Mouse (Mus musculus) intestine, embryonic 15.5 days (tissue): ENCODE measurements around the gene Shq1. TPM values are rescaled to one million over a fixed set of nuclear protein-coding genes. Genes with fewer than 3 reads are reported as not detected.

ENCODE experiments used
- ATAC-seq: fragments of 200-750 bp; cut with Nextera tagmentation; 2 replicates; pipeline ENCODE4 v1.8.0; 2017; ENCODE audit warnings: moderate TSS enrichment, moderate library complexity
- H3K27ac ChIP-seq: fragments of 300-500 bp; sonication (generic); 2 replicates; pipeline ENCODE4 v1.5.1; 2015; ENCODE audit warnings: mild to moderate bottlenecking, inconsistent platforms
- H3K27me3 ChIP-seq: fragments of 300-500 bp; sonication (generic); replicated peaks from 2 replicates; pipeline ENCODE4 v1.6.1; 2015; ENCODE audit warnings: inconsistent platforms
- H3K36me3 ChIP-seq: fragments of 300-500 bp; sonication (generic); 2 replicates; pipeline ENCODE4 v1.6.1; 2015; ENCODE audit warnings: inconsistent platforms
- H3K4me1 ChIP-seq: fragments of 300-500 bp; sonication (generic); replicated peaks from 2 replicates; pipeline ENCODE4 v1.6.1; 2015; ENCODE audit warnings: inconsistent platforms
- H3K4me2 ChIP-seq: fragments of 300-500 bp; sonication (generic); replicated peaks from 2 replicates; pipeline ENCODE4 v1.6.1; 2015; ENCODE audit warnings: mild to moderate bottlenecking, inconsistent platforms
- H3K4me3 ChIP-seq: fragments of 300-500 bp; sonication (generic); replicated peaks from 2 replicates; pipeline ENCODE4 v1.5.1; 2015; ENCODE audit warnings: inconsistent platforms
- H3K9ac ChIP-seq: fragments of 300-500 bp; sonication (generic); 2 replicates; pipeline ENCODE4 v1.6.1; 2015; ENCODE audit warnings: inconsistent platforms
- H3K9me3 ChIP-seq: fragments of 300-500 bp; sonication (generic); 2 replicates; pipeline ENCODE4 v1.6.1; 2016; ENCODE audit warnings: inconsistent platforms
- WGBS: fragments of 180-500 bp; shearing (Covaris S2); methylation state at CpG from one replicate; pipeline ENCODE4 v1.1.7; 2015; 5-methylcytosine and 5-hydroxymethylcytosine counted together
- polyA plus RNA-seq: library from polyadenylated mRNA; unstranded; fragments of >200 nt; fragmentation: Nextera tagmentation; extraction: Ambion mirVana; gene quantifications from 2 replicates; pipeline ENCODE4 v1.2.1, GENCODE M21; 2015

Shq1 gene
- 16.8 and 18.2 TPM in 2 replicates for polyA plus RNA-seq

DNA sequence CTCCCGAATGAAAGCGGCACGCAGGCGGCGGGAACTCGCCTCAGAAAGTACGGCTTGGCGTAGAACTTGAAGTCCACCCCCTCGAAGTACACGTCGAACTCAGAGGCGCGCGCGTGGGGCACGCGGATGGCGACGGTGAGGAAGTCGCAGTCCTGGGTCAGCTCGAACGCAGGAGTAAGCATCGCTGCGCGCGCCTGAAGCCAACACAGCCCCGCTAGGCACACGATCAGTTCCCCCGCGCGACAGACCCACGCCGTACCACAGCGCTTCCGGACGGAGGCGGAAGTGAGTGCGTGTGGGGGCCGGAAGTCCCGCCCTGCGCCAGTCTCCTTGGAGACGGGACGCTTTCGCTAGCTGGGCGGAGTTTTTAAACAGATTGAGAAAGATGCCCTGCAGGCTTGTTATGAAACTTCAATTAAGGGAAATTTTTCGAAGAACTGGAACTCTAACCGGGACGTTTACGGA lies at the start of gene Shq1:
TSS of gene Shq1 (minus strand) at position 278 of the 465 bp plus-strand sequence.
- H3K9ac ChIP-seq: peak within 1 kb of the TSS; percentile 69
- WGBS: 0% methylated on average over 49 of the region's 49 CpGs
- peak within 1 kb of the TSS; percentile 90 for H3K4me3 ChIP-seq
- H3K4me2 ChIP-seq: peak within 1 kb of the TSS; percentile 89
- ATAC-seq: peak; percentile 94
- H3K27me3 ChIP-seq: no peaks in the 10 kb centered on the region
- H3K36me3 ChIP-seq: no peaks in the 10 kb centered on the region
- H3K4me1 ChIP-seq: peaks cover 10% of the 10 kb centered on the region
- peak within 1 kb of the TSS; percentile 41; the same call in 1 of the 2 replicates for H3K27ac ChIP-seq
- no peaks in the 10 kb centered on the region for H3K9me3 ChIP-seq

DNA sequence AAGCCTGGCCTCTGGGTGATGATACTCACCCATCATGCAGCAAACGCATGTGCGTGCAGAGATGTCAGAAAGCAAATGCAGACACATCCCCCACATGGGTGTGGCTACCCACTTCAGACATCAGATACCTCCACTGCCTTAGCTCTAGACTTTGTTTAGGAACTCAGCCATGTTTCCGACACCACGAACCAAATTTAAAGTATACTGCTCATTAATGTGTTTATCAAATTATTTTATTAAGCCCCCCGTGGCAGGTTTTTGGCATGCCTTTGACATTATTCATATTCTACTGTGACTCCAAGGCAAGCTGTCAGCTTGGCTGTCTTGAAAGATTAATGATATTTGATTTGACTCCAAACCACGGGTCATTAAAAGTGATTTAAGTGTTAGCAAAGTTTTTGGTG lies 49.1 kb upstream of the Shq1 start:
- no peak overlapping the region for H3K4me2 ChIP-seq
- H3K4me3 ChIP-seq: no peak overlapping the region
- H3K36me3 ChIP-seq: no peaks in the 10 kb centered on the region
- no peaks in the 10 kb centered on the region; the same call in 1 of the 2 replicates for H3K27me3 ChIP-seq
- H3K9ac ChIP-seq: no peak overlapping the region
- no peaks in the 10 kb centered on the region for H3K9me3 ChIP-seq
- no peak overlapping the region for H3K27ac ChIP-seq
- no peak for ATAC-seq
- H3K4me1 ChIP-seq: no peaks in the 10 kb centered on the region
- WGBS: 56% methylated on average over 6 of the region's 6 CpGs

DNA sequence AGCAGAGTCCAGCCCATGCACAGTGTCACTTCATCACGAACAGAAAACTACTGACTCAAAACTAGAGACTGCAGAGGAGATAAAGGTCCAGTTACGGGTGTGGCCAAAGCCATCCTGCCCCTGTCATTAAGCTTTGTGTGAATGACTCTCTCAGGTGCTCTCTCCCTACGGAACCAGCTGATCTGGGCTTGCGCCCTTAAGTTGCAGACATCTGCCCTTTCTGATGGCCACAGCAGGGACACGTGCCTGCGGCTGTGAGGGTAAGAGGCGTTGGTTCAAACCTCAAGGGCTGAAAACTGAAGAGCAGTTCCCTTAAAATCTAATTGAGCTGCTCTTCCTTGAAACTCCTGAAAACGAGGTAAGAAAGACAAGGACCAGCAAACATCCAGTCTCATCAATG lies 45.9 kb upstream of the Shq1 start:
- Histone ChIP-seq H3K9ac (no peak overlapping the region), H3K4me1 (no peaks in the 10 kb centered on the region), H3K36me3 (no peaks in the 10 kb centered on the region), H3K4me2 (no peak overlapping the region), H3K27ac (no peak overlapping the region), H3K27me3 (no peaks in the 10 kb centered on the region; the same call in 1 of the 2 replicates), H3K9me3 (no peaks in the 10 kb centered on the region), H3K4me3 (no peak overlapping the region)
- WGBS: 68% methylated on average over 8 of the region's 8 CpGs
- ATAC-seq: no peak

DNA sequence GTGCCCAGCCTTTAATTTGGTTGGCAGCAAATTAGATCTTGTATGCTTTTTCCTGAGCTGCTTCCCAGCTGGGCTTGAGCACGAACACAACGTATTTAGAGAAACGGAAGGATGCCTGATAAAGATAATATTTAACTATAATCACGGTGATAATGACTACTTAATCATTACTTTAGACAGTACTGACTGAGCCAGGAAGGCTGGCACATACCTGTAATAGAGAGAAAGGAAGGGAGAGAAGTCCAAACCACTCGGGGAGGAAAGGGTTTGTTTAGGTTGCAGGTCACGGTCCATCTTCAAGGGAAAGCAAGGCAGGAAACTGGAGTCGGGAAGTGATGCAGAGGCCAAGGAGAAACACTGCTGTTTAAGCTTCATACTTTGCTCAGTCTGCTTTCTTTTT lies 45.2 kb upstream of the Shq1 start:
- Histone ChIP-seq H3K27ac (no peak overlapping the region), H3K9ac (no peak overlapping the region), H3K4me1 (no peaks in the 10 kb centered on the region), H3K36me3 (no peaks in the 10 kb centered on the region), H3K4me3 (no peak overlapping the region), H3K4me2 (no peak overlapping the region), H3K9me3 (no peaks in the 10 kb centered on the region), H3K27me3 (no peaks in the 10 kb centered on the region; the same call in 1 of the 2 replicates)
- ATAC-seq: no peak
- 41% methylated on average over 7 of the region's 7 CpGs for WGBS

DNA sequence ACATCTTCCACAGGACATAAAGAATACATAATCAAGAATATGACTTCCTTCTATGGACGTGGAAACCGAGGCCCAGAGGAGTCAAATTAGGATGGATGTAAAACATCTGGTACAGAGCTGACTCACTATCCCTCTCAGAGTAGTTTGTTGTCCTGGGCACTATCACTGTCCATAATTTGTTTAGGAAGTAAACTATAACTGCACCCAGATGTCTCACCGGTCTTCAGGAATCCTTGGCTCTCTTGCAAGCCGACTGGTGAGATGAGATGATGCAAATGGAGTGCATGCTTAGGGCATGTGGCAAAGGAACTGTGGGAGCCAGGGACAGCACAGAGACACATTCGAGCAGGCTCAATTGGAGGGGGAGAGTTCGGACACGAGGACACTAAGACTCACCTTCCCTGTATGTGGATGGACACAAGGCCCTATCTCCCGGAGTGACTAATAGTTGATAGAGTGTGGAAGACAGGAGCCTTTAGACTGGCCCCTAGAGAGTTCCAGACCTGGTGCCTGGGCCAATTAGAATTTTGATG lies 44.4 kb upstream of the Shq1 start:
- no peaks in the 10 kb centered on the region for H3K4me1 ChIP-seq

DNA sequence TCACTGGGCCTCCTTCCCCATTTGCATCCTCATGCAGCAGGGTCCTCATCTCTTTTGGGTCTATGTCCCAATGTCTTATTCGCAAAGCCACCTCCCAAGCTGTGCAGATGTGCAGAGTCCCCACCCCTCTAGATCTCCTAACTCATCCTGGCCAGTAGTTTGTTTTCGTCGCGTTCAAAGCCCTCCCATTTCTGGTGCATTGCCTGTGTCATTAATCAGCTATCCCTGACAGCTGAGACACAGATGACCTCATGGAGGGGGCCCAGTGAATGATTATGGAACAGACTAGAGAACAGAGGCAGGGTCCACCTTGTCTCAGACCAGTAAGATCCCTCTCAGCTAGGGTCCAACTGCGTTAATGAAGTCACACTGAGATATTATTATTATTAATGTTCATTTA lies 39.9 kb upstream of the Shq1 start:
- H3K4me2 ChIP-seq: no peak overlapping the region
- H3K4me1 ChIP-seq: 0 out of 2 replicates have a peak, but pooled peaks cover 2% of the 10 kb centered on the region
- H3K27ac ChIP-seq: no peak overlapping the region
- no peak overlapping the region for H3K9ac ChIP-seq
- ATAC-seq: no peak
- 69% methylated on average over 5 of the region's 5 CpGs for WGBS
- H3K36me3 ChIP-seq: no peaks in the 10 kb centered on the region
- no peaks in the 10 kb centered on the region for H3K9me3 ChIP-seq
- H3K4me3 ChIP-seq: no peak overlapping the region
- H3K27me3 ChIP-seq: no peaks in the 10 kb centered on the region

More for the DNA sequence above, 44.4 kb upstream of the Shq1 start:
- Histone ChIP-seq H3K4me3 (no peak overlapping the region), H3K27ac (no peak overlapping the region), H3K9me3 (no peaks in the 10 kb centered on the region), H3K9ac (no peak overlapping the region), H3K36me3 (no peaks in the 10 kb centered on the region), H3K27me3 (no peaks in the 10 kb centered on the region; the same call in 1 of the 2 replicates), H3K4me2 (no peak overlapping the region)
- 76% methylated on average over 8 of the region's 8 CpGs for WGBS
- no peak for ATAC-seq

DNA sequence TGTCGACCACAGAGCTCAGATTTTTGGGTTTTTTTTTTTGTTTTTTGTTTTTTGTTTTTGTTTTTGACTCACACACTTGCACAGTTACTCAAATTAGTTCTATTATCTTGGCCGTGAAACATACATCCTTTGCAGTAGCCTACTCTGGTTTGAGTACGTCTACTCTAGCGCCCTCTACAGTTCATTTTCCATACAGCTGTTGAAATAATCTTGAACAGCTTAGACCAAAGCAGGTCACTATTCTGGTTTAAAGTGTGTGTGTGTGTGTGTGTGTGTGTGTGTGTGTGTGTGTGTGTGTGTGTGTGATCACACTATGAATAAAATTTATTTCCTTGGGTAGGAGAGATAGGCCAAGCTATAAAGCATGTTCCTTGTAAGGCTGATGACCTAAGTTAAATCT lies 39.2 kb upstream of the Shq1 start:
- Histone ChIP-seq H3K4me2 (no peak overlapping the region), H3K9ac (no peak overlapping the region), H3K36me3 (no peaks in the 10 kb centered on the region), H3K4me3 (no peak overlapping the region), H3K4me1 (peaks cover 6% of the 10 kb centered on the region; the same call in 1 of the 2 replicates), H3K27ac (no peak overlapping the region), H3K9me3 (no peaks in the 10 kb centered on the region), H3K27me3 (peaks cover 2% of the 10 kb centered on the region; the same call in 1 of the 2 replicates)
- 36% methylated on average over 4 of the region's 4 CpGs for WGBS
- no peak for ATAC-seq

DNA sequence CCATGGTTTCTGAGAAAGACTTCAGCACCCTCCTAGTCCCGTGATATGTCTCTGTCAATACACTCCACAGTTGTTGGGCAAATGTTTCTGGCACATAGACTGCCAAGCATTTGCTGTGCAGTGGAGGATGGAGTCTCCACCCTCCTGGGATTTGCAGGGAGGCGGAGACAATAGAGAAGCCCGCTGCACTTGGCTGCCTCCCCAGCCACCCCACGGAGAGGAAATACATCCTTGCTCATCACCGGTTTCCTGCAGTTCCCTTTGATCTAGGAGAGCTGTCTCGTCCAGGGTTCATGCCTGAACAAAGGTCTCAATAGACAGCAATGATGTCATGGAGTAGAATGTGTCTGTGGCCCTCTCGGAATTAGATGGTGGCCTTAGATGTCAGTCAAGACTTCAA lies 38.5 kb upstream of the Shq1 start:
- Histone ChIP-seq H3K27me3 (peaks cover 9% of the 10 kb centered on the region), H3K4me1 (peaks cover 11% of the 10 kb centered on the region), H3K9ac (no peak overlapping the region), H3K4me2 (no peak overlapping the region), H3K9me3 (no peaks in the 10 kb centered on the region), H3K27ac (no peak overlapping the region), H3K4me3 (no peak overlapping the region), H3K36me3 (no peaks in the 10 kb centered on the region)
- ATAC-seq: no peak
- 36% methylated on average over 7 of the region's 7 CpGs for WGBS

DNA sequence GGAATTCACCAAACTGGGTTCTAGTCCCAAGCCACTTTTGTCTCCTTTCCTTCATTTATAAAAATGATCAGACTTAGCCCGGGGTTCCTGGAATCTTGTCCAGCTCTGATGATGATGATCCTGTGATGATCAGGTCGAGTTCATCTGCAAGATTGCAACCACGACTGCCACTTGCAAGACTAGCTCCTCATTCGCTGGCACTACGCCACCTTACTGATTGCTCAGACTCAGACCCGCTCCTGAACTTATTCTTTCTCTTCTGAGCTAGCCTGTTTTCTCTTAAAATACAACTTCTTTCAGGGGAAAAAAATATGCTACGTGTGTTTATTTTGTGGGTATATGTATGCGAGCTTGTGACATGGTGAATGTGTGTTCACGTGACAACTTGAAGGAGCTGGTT lies 38.0 kb upstream of the Shq1 start:
- H3K9ac ChIP-seq: no peak overlapping the region
- peaks cover 11% of the 10 kb centered on the region for H3K4me1 ChIP-seq
- 75% methylated on average over 9 of the region's 9 CpGs for WGBS
- no peak for ATAC-seq
- no peaks in the 10 kb centered on the region for H3K9me3 ChIP-seq
- no peak overlapping the region for H3K4me2 ChIP-seq
- H3K36me3 ChIP-seq: no peaks in the 10 kb centered on the region
- H3K27ac ChIP-seq: no peak overlapping the region
- H3K27me3 ChIP-seq: peaks cover 12% of the 10 kb centered on the region
- H3K4me3 ChIP-seq: no peak overlapping the region

DNA sequence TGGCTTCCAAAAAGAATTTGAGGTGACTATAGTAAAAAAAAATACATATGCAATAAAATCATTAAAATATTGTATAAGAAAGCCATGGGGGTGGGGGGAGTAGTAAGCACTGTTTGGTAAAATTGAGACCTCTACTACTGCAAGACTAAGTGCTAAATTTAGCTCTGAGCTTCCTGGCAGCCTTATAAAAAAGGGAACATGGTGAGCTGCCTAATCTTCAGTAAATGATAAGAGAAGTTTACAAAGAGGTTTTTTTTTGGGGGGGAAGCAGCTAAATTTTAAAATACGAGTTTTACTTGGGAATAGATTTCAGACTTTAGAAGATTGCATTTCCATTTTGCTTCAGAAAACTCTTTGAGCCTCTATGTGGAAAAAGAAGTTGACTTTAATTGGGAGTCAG lies 37.3 kb upstream of the Shq1 start:
- no peak overlapping the region for H3K27ac ChIP-seq
- ATAC-seq: no peak
- peaks cover 12% of the 10 kb centered on the region for H3K27me3 ChIP-seq
- WGBS: 79% methylated on average over 1 of the region's 1 CpGs
- H3K36me3 ChIP-seq: no peaks in the 10 kb centered on the region
- no peak overlapping the region for H3K9ac ChIP-seq
- no peaks in the 10 kb centered on the region for H3K9me3 ChIP-seq
- H3K4me3 ChIP-seq: no peak overlapping the region
- H3K4me2 ChIP-seq: no peak overlapping the region
- H3K4me1 ChIP-seq: peaks cover 11% of the 10 kb centered on the region

DNA sequence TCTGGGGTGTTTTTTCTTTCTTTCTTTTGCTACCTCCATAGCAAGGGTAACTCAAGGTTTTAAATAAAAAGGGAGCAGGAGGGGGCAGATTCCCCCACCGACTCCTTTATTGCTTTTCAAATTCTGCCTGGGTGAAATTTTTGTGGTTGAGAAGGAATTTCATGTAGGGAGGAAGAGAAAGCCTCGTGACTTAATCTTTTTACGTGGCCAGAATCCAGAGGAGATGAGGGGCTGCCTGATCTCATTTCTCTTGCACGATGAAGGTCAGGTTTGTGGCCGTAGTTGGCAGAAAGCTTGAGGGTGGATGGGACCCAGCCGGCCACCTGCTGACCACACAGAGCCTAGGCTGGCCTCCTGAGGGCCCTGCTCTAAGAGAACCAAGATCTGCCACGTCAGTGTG lies 36.6 kb upstream of the Shq1 start:
- H3K27me3 ChIP-seq: peaks cover 12% of the 10 kb centered on the region
- no peak overlapping the region for H3K9ac ChIP-seq
- no peak overlapping the region for H3K27ac ChIP-seq
- H3K4me1 ChIP-seq: peaks cover 11% of the 10 kb centered on the region
- no peaks in the 10 kb centered on the region for H3K9me3 ChIP-seq
- WGBS: 58% methylated on average over 7 of the region's 7 CpGs
- H3K36me3 ChIP-seq: no peaks in the 10 kb centered on the region
- H3K4me3 ChIP-seq: no peak overlapping the region
- ATAC-seq: no peak
- H3K4me2 ChIP-seq: no peak overlapping the region

DNA sequence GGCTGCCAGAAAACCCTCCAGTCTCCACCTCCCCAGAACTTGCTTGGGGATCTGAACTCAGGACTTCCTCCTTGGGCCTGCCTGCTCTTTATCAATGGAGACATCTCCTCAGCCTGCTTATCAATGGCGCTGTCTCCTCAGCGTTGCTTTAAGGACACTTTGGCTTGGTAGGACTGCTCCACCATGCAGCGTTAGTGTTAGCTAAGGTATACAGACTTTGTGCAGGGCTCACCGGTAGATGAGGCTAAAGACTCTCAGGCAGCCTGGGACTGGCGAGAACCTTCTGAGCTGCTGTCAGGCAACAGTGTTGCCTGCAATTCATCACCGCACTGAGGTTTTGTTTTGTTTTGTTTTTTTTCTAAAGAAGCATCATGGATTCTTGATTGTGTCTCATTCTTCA lies 35.9 kb upstream of the Shq1 start:
- 73% methylated on average over 6 of the region's 6 CpGs for WGBS
- peaks cover 11% of the 10 kb centered on the region for H3K4me1 ChIP-seq
- H3K9ac ChIP-seq: no peak overlapping the region
- H3K9me3 ChIP-seq: no peaks in the 10 kb centered on the region
- ATAC-seq: no peak
- H3K27me3 ChIP-seq: peaks cover 12% of the 10 kb centered on the region
- H3K4me2 ChIP-seq: no peak overlapping the region
- H3K4me3 ChIP-seq: no peak overlapping the region
- no peaks in the 10 kb centered on the region for H3K36me3 ChIP-seq
- no peak overlapping the region for H3K27ac ChIP-seq

DNA sequence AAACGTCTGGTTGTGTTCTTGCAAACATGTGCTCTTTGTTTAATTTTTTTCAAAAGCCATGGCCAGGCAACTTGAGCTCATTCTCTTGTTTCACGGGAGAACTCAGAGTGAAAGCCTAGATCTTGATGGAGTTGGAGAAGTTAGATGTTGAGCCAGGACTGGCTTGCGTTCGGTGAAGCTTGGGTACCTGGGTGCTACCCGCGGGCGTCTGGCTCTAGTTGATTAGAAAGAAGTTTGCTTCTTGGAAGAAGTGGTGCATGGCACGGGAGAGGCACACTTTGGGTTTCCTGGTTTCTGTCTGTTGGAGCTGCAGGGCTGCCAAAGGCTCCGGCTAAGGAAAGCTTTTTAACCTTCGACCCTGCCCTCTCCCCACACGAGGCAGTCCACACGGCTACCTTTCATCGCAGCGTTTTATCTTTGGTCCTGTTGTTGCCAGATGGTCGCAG lies 34.4 kb upstream of the Shq1 start:
- WGBS: 3% methylated on average over 15 of the region's 15 CpGs
- Histone ChIP-seq H3K36me3 (no peaks in the 10 kb centered on the region), H3K9ac (peak overlapping the region; percentile 57; the same call in 1 of the 2 replicates), H3K27ac (no peak overlapping the region), H3K4me1 (peaks cover 11% of the 10 kb centered on the region), H3K9me3 (no peaks in the 10 kb centered on the region), H3K27me3 (peaks cover 12% of the 10 kb centered on the region), H3K4me2 (peak overlapping the region; percentile 98), H3K4me3 (peak overlapping the region; percentile 64)
- no peak for ATAC-seq
